Mouse (Mus musculus) adrenal gland, postnatal 10 days (tissue): ENCODE measurements at regions not wholly inside any gene's neighbourhood (a gene's known extent, or its start where the extent isn't known, plus 50 kb on each side); places are given as distances from the start of the nearest gene placed in this dataset.
"Not testable (repeated sequence)": the region's sequence is repeated elsewhere in the genome, so short reads cannot be mapped to it uniquely, and the experiment has no call there.

Source experiments
- DNase-seq: peaks from one replicate; pipeline ENCODE4 v3.0.0; 2021; ENCODE audit warnings: mixed read lengths

- DNase-seq = no peak
These were observed 336.7 kb upstream of the Tbl1xr1 start for GRCm38 (mm10) chr3:21739720-21740119.

- DNase-seq = no peak
These were observed 332.3 kb upstream of the Tbl1xr1 start for GRCm38 (mm10) chr3:21744107-21744506.

GRCm38 (mm10) chr3:21760516-21761218 is 315.8 kb upstream of the Tbl1xr1 start:
- no peak for DNase-seq

- no peak for DNase-seq
These were observed 315.2 kb upstream of the Tbl1xr1 start for GRCm38 (mm10) chr3:21761219-21761600.

GRCm38 (mm10) chr3:21761909-21762308 is 314.5 kb upstream of the Tbl1xr1 start:
- peak; percentile 67 for DNase-seq

- no peak for DNase-seq
These were observed 308.4 kb upstream of the Tbl1xr1 start for GRCm38 (mm10) chr3:21768081-21768480.

- DNase-seq = peak; percentile 31
These were observed 306.4 kb upstream of the Tbl1xr1 start for GRCm38 (mm10) chr3:21769920-21770547.

- no peak for DNase-seq
These were observed 304.6 kb upstream of the Tbl1xr1 start for GRCm38 (mm10) chr3:21771752-21772298.

- no peak for DNase-seq
These were observed 302.1 kb upstream of the Tbl1xr1 start for GRCm38 (mm10) chr3:21774172-21774842.

GRCm38 (mm10) chr3:21778789-21779188 is 297.7 kb upstream of the Tbl1xr1 start:
- DNase-seq = no peak

GRCm38 (mm10) chr3:21791983-21792631 is 284.3 kb upstream of the Tbl1xr1 start:
- DNase-seq = peak; percentile 46

- no peak for DNase-seq
These were observed 278.3 kb upstream of the Tbl1xr1 start for GRCm38 (mm10) chr3:21798139-21798538.

GRCm38 (mm10) chr3:21803886-21804285 is 272.6 kb upstream of the Tbl1xr1 start:
- DNase-seq = not testable (repeated sequence)

GRCm38 (mm10) chr3:21806494-21807157 is 269.8 kb upstream of the Tbl1xr1 start:
- no peak for DNase-seq

GRCm38 (mm10) chr3:21808539-21808938 is 267.9 kb upstream of the Tbl1xr1 start:
- DNase-seq = no peak

GRCm38 (mm10) chr3:21809769-21810470 is 266.5 kb upstream of the Tbl1xr1 start:
- DNase-seq = no peak

GRCm38 (mm10) chr3:21813401-21813800 is 263.1 kb upstream of the Tbl1xr1 start:
- no peak for DNase-seq

GRCm38 (mm10) chr3:21816968-21817858 is 259.2 kb upstream of the Tbl1xr1 start:
- peak; percentile 63 for DNase-seq

GRCm38 (mm10) chr3:21819030-21819429 is 257.4 kb upstream of the Tbl1xr1 start:
- DNase-seq = no peak

GRCm38 (mm10) chr3:21820051-21820598 is 256.3 kb upstream of the Tbl1xr1 start:
- peak; percentile 13 for DNase-seq
